Mouse (Mus musculus): Measurements from ENCODE around the gene Pelo. TPM values are rescaled to one million over a fixed set of nuclear protein-coding genes. Genes with fewer than 3 reads are reported as not detected.
A peak's percentile ranks its signal among the peaks of the same experiment; 100 is the strongest.

Pelo gene
- polyA plus RNA-seq (2012; fragmentation: generic; extraction: Trizol) = 23.7 TPM

DNA sequence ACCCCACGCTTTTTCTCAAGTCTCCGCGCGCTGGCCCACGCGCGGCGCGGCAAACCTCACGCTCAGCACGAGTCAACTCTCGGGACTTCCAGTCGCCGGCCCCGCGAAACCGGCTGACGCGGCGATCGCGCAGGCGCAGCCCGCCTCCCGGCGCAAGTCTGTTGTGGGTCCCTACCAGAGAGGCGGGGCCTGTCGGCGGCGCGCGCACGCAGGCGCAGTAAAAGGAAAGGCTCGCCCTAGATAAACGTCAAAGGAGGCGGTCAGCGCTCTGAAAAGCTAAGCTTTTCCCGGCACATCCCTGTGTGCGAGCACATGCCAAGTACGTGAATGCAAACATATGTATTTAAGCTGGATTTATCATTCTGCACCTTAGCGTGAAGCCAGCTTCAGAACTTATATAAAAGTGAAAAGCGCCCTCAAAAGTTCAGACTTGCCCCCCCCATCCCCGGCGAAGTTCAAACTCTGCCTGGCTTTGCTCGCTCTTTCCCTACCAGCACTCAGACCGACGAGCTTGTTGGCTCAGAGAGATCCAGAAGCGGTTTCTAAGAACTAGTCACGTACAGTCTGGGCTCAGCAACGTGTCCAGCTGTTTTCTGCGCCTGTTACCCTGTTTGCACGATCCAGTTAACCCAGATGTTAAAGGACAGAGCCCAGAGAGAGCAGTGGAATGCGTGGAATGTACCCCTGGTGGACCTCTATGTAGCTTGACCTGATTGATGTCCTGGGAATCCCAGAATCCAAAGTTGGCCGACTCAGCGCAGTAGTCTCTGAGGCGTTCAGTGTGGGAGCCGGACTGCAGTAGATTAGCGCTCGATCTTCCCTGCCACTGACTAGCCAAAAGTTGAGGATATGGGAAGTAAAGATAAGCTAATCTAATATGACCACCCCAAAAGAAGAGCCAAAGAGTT is at the start of gene Pelo:
Gene Pelo (minus strand): TSS at position 118 of the 908 bp plus-strand sequence.
- Histone ChIP-seq H3K27me3 (ENCODE audit: control insufficient read depth, insufficient read depth, insufficient read length) (no peaks in the 10 kb centered on the region), H3K4me3 (peak within 1 kb of the TSS; percentile 61), H3K79me2 (ENCODE audit: control insufficient read depth, insufficient read depth) (no peaks in the 10 kb centered on the region), H3K36me3 (ENCODE audit: control insufficient read depth, insufficient read depth) (no peaks in the 10 kb centered on the region), H3K4me2 (ENCODE audit: low read depth) (peak within 1 kb of the TSS; percentile 100), H3ac (ENCODE audit: control insufficient read depth, insufficient read length) (peak within 1 kb of the TSS; percentile 54)
- no peak for TF ChIP-seq REST (IDR thresholded peaks at IDR 0.05; ENCODE audit: insufficient read depth, insufficient read length)
- no peak for TF ChIP-seq CEBPB (IDR thresholded peaks at IDR 0.05; ENCODE audit: insufficient read depth, poor library complexity, severe bottlenecking)
- TF ChIP-seq POLR2AphosphoS2 (IDR thresholded peaks at IDR 0.05; ENCODE audit: insufficient read length, low read depth) = peak; percentile 92
- no peak for TF ChIP-seq TCF3 (IDR thresholded peaks at IDR 0.05; ENCODE audit: insufficient read length, low read depth)
- TF ChIP-seq E2F4 (IDR thresholded peaks at IDR 0.05; ENCODE audit: insufficient read depth) = peak; percentile 33
- TF ChIP-seq POLR2A (IDR thresholded peaks at IDR 0.05; ENCODE audit: insufficient read length, low read depth) = peak; percentile 88

GRCm38 (mm10) chr13:115138513-115138912 is 48.5 kb upstream of the Pelo start:
- no peaks in the 10 kb centered on the region for H3K36me3 ChIP-seq (ENCODE audit: control insufficient read depth, insufficient read depth)
- H3K4me2 ChIP-seq (ENCODE audit: low read depth) = no peak overlapping the region
- H3K4me3 ChIP-seq = no peak overlapping the region
- TF ChIP-seq MYOG (IDR thresholded peaks at IDR 0.05; ENCODE audit: control insufficient read depth in 1 of 3, insufficient read depth in 1 of 3, insufficient read length in 2 of 3, low read depth in 2 of 3) (no peak), USF1 (IDR thresholded peaks at IDR 0.05; ENCODE audit: low read depth) (no peak), SRF (IDR thresholded peaks at IDR 0.05; ENCODE audit: control insufficient read depth, insufficient read length, low read depth) (no peak), POLR2AphosphoS2 (IDR thresholded peaks at IDR 0.05; ENCODE audit: insufficient read length, low read depth) (no peak), E2F4 (IDR thresholded peaks at IDR 0.05; ENCODE audit: insufficient read depth) (no peak), MYOD1 (IDR thresholded peaks at IDR 0.05; ENCODE audit: control insufficient read depth in 1 of 3, insufficient read length in 2 of 3, low read depth in 2 of 3) (no peak), TCF12 (IDR thresholded peaks at IDR 0.05; ENCODE audit: insufficient read depth, poor library complexity, severe bottlenecking) (no peak), MAX (IDR thresholded peaks at IDR 0.05; ENCODE audit: low read depth) (no peak), REST (IDR thresholded peaks at IDR 0.05; ENCODE audit: insufficient read depth, insufficient read length) (no peak), POLR2A (IDR thresholded peaks at IDR 0.05; ENCODE audit: insufficient read length, low read depth) (no peak), CEBPB (IDR thresholded peaks at IDR 0.05; ENCODE audit: insufficient read depth, poor library complexity, severe bottlenecking) (no peak), TCF3 (IDR thresholded peaks at IDR 0.05; ENCODE audit: insufficient read length, low read depth) (no peak)
- H3K27me3 ChIP-seq (ENCODE audit: control insufficient read depth, insufficient read depth, insufficient read length) = no peaks in the 10 kb centered on the region
- H3ac ChIP-seq (ENCODE audit: control insufficient read depth, insufficient read length) = no peak overlapping the region
- no peaks in the 10 kb centered on the region for H3K79me2 ChIP-seq (ENCODE audit: control insufficient read depth, insufficient read depth)

DNA sequence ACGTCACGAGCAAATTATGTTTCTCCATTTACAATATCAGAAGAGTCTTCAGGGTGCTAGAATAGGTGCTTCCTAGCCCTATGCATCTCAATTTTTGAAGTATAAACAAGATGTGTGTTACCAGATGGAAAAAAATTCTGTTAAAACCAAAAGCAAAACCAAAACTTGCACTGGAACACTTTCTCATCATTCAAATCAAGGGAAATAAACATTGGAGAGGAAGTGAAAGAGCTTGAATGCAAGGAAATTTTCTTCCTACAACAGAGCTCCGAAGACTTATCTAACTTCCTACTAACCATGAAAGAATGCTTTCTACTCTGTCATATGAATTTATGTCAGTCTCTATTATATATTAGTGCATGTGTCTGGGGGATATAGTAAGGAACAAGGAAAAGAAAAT is 46.8 kb upstream of the Pelo start:
- H3K27me3 ChIP-seq (ENCODE audit: control insufficient read depth, insufficient read depth, insufficient read length) = no peaks in the 10 kb centered on the region
- H3ac ChIP-seq (ENCODE audit: control insufficient read depth, insufficient read length) = no peak overlapping the region
- no peaks in the 10 kb centered on the region for H3K36me3 ChIP-seq (ENCODE audit: control insufficient read depth, insufficient read depth)
- no peaks in the 10 kb centered on the region for H3K79me2 ChIP-seq (ENCODE audit: control insufficient read depth, insufficient read depth)
- no peak overlapping the region for H3K4me2 ChIP-seq (ENCODE audit: low read depth)
- no peak overlapping the region for H3K4me3 ChIP-seq
- TF ChIP-seq REST (IDR thresholded peaks at IDR 0.05; ENCODE audit: insufficient read depth, insufficient read length) (no peak), TCF3 (IDR thresholded peaks at IDR 0.05; ENCODE audit: insufficient read length, low read depth) (no peak), POLR2AphosphoS2 (IDR thresholded peaks at IDR 0.05; ENCODE audit: insufficient read length, low read depth) (no peak), POLR2A (IDR thresholded peaks at IDR 0.05; ENCODE audit: insufficient read length, low read depth) (no peak), E2F4 (IDR thresholded peaks at IDR 0.05; ENCODE audit: insufficient read depth) (no peak), TCF12 (IDR thresholded peaks at IDR 0.05; ENCODE audit: insufficient read depth, poor library complexity, severe bottlenecking) (no peak), MAX (IDR thresholded peaks at IDR 0.05; ENCODE audit: low read depth) (no peak), MYOG (IDR thresholded peaks at IDR 0.05; ENCODE audit: control insufficient read depth in 1 of 3, insufficient read depth in 1 of 3, insufficient read length in 2 of 3, low read depth in 2 of 3) (no peak), USF1 (IDR thresholded peaks at IDR 0.05; ENCODE audit: low read depth) (no peak), MYOD1 (IDR thresholded peaks at IDR 0.05; ENCODE audit: control insufficient read depth in 1 of 3, insufficient read length in 2 of 3, low read depth in 2 of 3) (no peak), CEBPB (IDR thresholded peaks at IDR 0.05; ENCODE audit: insufficient read depth, poor library complexity, severe bottlenecking) (no peak), SRF (IDR thresholded peaks at IDR 0.05; ENCODE audit: control insufficient read depth, insufficient read length, low read depth) (no peak)

DNA sequence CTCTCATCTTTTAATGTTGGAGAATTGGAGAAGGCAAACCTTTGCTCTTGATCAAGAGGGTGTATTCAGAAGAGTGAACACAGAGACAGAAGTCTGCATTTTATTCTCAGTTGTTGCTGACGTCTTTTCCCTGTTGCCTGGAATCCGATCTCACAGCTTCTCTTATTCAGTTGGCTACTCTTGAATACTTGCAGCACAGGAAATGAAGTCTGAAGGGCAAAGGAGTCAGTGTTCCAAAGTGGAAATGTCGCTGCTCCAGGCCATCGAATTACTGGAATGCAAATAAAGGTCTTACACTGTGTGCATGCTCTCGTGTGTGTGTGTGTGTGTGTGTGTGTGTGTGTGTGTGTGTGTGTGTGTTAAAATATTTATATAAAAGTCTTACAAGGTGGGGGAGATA is 42.4 kb upstream of the Pelo start:
- Histone ChIP-seq H3K4me2 (ENCODE audit: low read depth) (no peak overlapping the region), H3K36me3 (ENCODE audit: control insufficient read depth, insufficient read depth) (no peaks in the 10 kb centered on the region)

More for the DNA sequence above, 42.4 kb upstream of the Pelo start:
- H3K27me3 ChIP-seq (ENCODE audit: control insufficient read depth, insufficient read depth, insufficient read length) = no peaks in the 10 kb centered on the region
- no peak overlapping the region for H3K4me3 ChIP-seq
- H3K79me2 ChIP-seq (ENCODE audit: control insufficient read depth, insufficient read depth) = no peaks in the 10 kb centered on the region
- TF ChIP-seq CEBPB (IDR thresholded peaks at IDR 0.05; ENCODE audit: insufficient read depth, poor library complexity, severe bottlenecking) (no peak), TCF12 (IDR thresholded peaks at IDR 0.05; ENCODE audit: insufficient read depth, poor library complexity, severe bottlenecking) (no peak), MYOG (IDR thresholded peaks at IDR 0.05; ENCODE audit: control insufficient read depth in 1 of 3, insufficient read depth in 1 of 3, insufficient read length in 2 of 3, low read depth in 2 of 3) (no peak), E2F4 (IDR thresholded peaks at IDR 0.05; ENCODE audit: insufficient read depth) (no peak), REST (IDR thresholded peaks at IDR 0.05; ENCODE audit: insufficient read depth, insufficient read length) (no peak), MYOD1 (IDR thresholded peaks at IDR 0.05; ENCODE audit: control insufficient read depth in 1 of 3, insufficient read length in 2 of 3, low read depth in 2 of 3) (no peak), MAX (IDR thresholded peaks at IDR 0.05; ENCODE audit: low read depth) (no peak), USF1 (IDR thresholded peaks at IDR 0.05; ENCODE audit: low read depth) (no peak)
- H3ac ChIP-seq (ENCODE audit: control insufficient read depth, insufficient read length) = no peak overlapping the region
